Mouse (Mus musculus) cerebellum, adult 8-10 months (tissue): ENCODE data around the gene Zap70.

Experiments
- DNase-seq: peaks from one replicate; pipeline ENCODE4 v3.0.0; 2022

Gene Zap70

DNA sequence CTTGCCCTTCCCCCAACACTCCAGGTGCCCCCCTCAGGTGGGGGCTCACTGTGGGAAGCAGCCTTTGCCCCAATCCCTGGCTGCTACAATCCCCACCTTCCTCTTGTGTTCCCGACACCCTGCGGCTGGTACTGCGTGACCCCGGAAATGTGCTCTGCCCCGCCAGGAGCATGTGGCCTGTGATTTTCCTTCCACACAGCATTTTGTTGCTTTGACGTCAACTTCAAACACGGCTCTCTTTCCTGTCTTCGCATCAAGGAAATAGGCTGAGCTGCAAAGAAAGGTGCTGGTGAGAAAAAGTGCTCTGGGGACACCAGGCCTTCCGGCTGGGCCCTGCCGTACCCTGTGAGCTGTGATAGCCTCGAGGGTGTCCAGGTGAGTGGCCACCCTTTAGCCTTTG lies at the start of gene Zap70:
TSS of gene Zap70 (plus strand) at position 231 of the 400 bp plus-strand sequence.
- no peak for DNase-seq

DNA sequence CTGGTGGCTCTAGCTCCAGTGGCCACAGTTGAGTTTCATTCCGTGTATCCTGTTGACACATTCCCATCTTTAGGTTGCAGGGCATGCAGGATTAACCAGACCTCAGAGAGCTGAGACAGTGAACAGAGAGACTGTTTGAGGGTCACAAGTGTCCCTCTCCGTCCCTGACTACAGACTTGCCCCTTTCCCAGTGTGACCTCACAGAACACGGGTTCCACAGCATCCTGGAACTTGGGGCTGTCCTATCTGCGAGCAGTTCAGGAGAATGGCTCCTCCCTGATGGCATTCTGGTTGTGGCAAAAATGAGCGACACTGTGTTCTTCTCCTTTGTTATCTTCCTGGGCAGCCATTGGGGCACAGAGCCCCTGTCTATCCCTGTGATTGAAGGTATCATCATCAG lies 47.3 kb upstream of the Zap70 start, which contains the start of gene Actr1b:
TSS of gene Actr1b (minus strand) at position 112 of the 400 bp plus-strand sequence.
- DNase-seq, result no peak

DNA sequence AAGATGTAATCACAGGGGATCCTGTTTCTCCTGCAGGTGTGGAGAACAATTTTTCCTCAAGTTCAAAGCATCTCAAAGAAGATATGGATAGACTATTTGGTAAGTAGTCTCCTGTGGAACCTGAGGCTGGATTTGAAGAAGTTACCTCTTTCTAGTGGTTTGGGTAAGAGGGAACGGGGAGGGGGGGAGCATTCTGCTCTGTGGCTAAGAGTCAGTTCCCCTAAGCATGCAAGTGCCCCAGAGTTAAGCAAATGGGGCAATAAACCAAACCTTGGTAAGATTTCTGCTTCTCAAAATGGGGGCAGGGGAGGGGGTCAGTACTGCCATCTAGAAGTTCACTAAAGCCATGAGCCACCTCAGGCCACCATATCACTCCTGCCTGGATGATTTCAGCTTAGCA lies 42.8 kb upstream of the Zap70 start:
- DNase-seq, result no peak

DNA sequence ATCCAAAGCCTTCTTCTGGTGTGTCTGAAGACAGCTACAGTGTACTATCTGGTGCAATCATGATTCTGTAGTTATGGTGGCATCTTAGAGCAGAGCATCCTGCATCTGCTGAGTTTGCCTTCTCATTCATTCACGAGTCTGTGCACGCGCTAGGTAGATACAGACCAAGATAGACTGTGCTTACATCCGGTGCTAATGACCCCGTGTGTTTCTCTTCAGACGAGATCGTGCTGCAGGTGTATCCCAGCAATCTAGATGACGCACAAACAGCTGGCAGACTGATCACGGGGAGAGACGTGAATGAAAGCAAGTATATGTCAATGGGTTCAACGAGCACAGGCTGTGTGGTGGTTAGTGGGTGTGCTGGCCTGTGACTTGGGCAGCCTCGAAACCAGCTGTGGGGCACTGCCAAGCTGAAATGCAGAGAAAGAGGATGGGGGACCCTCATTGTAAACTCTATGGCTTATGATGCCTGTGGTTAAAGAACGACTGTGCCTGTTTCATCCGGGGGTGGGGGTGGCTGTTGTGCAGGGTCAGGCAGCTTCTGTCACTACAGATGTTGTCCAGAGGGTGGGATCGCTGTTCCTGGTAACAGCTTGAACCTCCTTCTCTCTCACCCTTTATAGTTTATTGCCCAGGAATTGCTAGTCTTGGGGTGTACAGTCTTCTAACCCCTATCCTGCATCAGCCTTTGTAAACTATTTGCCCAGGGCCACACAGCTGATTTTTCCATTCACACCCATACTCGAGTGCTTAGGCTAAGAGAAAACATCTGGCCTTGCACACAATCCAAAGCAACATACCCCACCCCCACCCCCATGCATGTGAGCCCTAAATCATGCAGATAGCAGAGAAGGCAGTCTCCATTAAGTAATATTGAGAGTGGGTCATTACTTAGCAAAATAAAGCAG lies 38.2 kb upstream of the Zap70 start:
- no peak for DNase-seq

DNA sequence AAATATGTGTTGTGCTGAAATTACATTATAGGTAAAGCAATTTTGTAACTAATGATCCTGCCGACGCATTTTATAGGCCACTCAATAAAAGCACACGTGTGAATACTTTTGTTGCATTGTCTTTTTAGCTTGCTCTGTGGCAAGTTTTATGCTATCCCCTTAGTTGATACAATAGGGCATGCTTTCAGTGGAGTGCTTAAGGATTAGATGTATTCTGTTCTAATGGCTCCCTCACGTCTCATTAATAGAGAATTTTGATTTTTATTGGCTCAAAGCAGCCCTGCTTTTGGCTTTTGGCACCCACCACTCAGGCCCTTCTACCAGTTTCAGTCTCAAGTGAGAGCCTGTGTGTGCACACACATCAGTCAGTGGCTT lies 37.6 kb upstream of the Zap70 start:
- no peak for DNase-seq

DNA sequence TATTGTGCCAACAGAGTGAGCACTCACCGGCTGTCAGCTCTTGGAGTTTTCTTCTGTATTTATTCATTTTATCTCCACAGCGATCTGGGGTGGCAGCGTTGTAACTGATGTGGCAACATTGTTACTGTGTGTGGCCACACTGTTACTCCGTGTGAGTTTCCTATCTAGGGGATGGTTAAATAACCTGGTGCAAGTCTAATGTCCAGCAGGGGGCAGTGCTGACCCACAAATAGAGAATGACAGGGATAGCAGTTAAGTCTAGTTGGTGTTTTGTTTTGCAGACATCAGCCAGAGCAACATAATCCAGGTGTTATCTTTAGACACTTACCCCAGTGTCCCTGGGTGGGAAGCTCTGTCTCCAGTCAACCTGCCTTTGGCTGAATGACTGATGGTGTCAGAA lies 24.3 kb upstream of the Zap70 start:
- peak; percentile 78 for DNase-seq

DNA sequence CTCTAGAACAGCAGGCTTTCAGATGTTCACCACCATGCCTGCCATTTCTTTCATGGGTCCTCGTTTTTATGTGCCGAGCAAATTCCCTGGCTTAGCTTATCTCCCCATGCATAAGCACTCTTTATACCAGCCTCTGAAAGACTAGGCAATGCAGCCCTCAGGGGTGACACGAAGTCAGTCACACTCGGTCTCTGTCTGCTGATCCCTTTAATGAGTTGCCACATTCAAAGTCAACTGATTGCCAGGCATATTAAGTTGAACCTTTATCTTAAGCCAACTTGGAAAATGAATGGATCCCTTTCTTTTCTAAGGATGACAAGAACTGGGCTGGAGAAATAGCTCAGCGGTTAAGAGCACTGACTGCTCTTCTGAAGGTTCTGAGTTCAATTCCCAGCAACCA lies 22.4 kb upstream of the Zap70 start:
- no peak for DNase-seq

DNA sequence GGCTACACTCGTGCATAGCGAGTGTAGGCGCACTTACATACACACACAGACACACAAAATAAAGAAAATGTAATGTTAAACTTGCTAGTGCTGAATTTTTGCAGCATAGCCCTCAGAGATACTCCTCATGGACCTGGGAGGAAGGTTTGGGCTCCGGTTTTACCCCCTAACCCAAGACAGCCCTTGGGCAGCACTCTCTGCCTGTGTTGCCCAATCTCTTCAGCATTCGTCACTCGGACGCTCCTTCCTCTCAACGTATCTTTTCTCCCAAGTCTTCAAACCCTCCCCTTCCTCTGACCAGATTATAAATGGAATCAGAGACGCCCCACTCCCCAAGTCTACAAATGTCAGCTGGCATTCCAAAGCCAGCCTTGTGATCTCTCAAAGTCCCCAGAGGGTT lies 18.6 kb upstream of the Zap70 start:
- no peak for DNase-seq

DNA sequence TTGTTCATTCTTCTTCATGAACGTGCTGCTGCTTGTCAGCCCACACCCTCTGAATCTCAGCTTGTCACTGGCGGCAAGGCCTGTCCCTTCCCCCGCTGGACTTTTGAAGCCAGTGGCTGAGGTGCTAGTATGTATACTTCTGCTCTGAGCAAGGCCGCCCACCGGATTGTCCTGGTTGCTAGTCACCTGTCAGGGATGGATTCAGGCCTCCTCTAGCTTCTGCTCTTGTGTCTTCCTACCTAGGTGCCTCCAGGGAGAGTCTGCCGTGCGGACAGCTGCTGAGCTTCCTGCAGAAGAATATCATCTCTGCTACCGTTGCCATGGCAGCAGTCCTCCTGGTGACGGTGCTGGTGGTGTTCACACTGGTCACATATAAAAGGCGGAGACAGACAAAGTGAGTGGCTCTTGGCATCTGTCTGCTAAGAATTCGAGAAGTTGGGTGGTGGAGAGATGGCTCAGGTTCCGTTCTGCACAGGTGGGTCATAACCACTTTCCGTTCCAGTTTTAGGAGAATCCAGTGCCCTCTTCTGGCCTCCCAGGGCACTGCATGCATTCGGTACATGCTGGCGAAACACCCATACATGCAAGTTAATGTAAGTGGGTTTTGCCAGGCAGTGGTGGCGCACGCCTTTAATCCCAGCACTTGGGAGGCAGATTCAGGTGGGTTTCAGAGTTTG lies 17.2 kb upstream of the Zap70 start:
- peak; percentile 79 for DNase-seq

DNA sequence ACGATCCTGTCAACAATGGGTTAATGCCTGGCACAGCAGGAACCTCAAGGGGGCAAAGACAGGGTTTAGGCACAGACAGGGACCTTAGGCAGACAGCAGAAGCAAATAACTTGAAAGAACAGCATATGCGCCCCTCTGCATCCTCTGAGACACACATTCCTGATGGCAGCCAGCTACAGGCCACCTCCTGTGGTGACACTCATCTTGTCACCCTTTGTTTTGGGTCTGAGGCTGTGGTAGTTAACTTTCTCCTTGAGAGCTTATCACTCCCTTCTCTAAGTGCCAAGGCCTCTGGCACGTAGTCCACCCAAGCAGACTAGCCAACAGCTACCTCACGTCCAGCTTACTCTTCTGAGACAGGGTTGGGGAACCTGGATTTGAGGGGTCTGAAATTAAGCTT lies 15.9 kb upstream of the Zap70 start:
- no peak for DNase-seq

DNA sequence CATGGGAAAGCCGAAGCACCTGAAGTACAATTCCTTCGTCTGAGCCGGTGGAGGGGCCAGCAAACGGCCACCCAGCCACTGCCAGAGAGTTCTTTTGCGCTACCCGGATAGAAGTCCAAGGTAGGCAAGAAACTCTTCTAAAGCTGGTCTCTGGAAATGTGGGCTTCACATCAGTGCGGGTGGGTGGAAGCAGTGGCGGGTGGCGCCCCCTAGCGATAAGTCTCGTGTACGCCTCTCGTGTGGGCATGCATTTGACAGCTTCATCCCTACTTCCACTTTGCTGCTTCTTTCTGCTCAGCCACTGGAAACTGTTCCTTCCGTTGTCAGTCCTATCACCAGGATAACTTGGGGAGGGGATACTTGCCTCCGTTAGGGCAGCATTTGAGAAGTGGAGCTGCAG lies 15.1 kb upstream of the Zap70 start:
- DNase-seq, result peak; percentile 17

DNA sequence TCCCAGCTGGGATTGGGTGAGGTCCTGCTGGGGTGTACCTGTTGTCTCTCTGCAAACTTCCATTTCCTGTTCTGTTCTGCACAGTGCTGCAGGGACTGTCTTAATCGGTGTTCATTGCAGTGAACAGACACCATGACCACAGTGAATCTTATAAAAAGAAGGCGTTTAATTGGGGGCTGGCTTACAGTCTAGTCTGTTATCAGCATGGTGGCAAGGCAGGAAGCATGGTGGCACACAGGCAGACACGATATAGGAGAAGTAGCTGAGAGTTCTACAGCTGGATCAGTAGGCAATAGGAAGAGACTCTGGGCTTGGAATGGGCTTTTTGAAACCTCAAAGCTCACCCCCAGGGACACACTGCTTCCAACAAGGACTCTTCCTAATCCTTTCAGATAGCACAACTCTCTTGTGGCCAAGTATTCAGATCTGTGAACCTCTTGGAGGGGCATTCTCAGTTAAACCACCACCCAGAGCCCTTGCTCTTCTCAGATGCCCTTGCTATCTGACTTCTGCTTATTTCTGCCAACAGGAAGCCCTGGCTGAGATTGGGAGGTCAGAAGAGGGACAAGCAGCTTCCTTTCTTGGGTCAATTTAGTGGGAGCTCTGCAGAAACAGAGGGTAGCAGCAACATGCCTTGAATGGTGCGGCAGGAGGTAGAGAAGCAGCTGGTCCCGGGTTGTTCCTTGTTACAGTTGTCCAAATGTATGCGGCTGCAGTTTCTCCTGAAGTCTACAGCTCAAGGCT lies 7.5 kb upstream of the Zap70 start:
- DNase-seq, result no peak

DNA sequence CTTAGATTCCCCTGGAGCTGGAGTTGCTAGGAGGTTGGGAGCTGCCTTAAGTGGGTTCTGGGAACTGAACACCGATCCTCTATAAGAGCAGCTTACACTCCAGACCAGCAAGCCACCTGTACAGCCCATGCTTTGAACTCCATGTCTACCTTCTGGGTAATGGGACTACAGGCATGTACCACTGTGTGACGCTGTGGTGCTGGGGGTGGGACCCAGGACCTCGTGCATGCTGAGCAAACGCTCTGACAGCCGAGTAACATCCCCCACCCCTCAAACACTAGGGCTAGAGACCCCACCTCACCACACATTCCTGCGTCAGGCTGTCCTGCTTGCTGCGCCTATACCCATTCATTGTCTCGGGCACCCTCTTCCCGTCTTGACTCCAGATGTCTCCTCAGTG lies 3.0 kb upstream of the Zap70 start:
- DNase-seq, result no peak

DNA sequence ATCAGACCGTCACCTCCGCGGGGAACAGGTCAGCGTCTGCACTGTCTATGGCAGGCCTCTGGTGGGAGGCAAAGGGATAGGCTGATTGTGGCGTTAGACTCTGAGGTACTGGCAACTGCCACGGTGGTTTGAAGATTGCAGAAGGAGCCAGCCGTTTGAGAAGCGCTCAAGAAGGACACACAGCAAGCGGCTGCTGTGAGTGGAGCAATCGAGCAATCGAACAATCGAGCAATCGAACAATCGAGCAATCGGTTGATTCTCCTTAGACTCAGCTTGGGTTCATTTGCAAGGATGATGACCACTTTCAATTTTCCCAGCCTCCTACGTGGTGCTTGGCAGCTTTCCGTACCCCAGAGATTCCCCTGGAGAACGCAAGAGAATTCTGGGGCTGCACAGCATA lies 2.5 kb upstream of the Zap70 start:
- no peak for DNase-seq

DNA sequence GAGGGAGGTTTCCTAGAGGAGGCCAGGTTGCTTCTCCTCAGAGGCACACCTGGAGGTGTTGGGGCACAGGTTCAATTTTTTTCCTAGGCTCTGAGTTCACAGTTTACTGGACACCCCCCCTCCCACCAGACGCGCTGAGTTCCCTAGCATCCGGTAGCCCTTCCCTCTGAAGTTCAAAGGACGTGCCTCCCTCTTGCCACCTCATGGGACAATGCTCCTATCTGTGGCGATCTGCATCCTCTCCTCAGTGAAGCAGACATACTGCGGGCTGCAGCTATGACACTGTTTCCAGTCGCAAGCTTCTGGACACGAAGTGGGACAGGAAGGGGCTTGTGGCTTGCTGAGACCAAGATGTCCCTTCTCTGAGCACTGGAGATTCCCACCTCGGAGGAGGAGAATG lies 1.2 kb upstream of the Zap70 start:
- no peak for DNase-seq

DNA sequence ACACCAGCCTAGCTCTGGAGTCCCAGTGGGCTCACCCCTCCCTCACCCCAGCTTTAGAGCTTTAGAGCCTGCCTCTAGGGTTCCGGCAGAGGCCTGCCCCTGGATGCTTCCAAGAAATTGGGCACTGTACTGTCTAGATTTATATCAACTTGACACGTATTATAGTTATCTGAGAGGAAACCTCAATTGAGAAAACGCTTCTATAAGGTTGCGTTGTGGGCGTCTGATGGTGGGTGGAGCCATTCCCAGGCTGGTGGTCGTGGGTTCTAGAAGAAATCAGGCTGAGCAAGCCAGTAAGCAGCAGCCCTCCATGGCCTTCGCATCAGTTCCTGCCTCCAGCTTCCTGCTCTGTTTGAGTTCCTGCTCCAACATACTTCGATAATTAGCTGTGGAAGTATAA lies 537 bp upstream of the Zap70 start:
- DNase-seq, result no peak

DNA sequence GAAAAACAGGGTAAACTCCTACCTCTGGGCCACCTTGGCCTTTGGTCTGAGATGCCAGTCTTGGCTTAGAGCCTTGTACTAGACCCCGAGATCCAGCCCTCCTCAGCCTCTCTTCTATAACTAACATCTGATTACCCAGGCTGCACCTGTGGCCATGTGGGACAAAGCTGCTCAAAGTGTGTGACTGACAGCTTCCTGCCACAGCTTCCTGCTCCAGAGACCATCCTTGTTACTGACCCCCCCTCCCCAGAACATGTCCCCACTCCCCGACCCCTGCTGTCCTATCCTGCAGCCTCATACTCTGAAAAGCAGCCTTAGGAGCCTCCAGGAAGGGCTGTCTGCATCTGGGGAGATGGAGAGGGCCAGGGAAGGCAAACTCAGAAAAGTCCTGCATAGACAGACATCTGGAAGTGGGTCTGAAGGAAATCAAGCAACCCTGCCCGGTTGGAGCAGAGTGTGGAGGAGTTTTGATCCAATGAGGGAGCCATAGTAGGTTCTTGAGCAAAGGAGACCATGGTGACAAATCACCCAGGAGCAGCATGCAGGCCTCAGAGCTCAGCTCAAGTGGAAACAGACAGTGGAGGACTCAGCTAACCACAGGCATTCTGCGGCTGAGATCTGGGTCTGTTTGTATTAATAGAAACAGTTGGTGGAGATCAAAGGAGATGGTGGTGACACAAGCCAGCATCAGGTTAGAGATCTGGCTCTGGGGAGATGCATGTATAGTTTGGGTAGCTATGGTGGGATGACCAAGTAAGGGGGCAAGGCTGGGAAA lies 5.0 kb downstream of the Zap70 start:
- no peak for DNase-seq

DNA sequence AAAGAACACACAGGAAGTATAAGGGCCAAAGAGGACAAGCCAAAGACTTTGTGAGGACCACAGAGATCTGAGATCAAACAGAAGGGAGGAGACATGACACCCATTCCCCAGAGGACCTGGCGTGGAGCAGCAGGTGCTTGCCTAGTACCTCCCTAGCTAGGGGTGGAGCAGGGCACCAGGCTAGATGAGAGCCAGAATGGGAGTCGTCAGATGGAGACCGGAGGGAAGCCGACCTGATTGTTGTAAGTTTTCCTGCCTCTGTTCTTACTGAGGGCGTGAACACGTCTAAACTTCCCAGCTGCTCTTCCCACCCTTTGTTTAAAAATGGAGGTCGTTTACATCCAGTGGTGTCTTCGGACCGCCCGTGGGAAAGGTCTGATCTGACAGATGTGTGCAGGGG lies 5.7 kb downstream of the Zap70 start:
- no peak for DNase-seq

DNA sequence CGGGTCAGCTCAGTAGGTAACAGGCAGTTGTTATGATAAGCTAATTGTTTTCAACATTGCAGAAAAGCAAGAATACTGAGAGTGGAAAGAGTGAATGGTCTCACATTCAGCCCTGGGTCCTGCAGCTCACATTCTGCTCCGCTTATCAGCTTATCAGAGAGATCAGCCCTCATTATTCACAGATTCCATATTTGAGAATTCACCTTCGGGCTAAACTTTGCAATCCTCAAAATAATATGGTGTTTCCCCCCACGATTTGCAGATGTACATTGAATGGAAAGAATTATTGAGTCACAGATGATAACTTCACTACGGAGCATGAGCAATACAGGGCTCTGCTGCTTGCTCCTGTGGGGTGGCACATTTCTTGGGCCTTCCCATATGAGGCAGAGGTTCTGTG lies 7.2 kb downstream of the Zap70 start:
- no peak for DNase-seq

DNA sequence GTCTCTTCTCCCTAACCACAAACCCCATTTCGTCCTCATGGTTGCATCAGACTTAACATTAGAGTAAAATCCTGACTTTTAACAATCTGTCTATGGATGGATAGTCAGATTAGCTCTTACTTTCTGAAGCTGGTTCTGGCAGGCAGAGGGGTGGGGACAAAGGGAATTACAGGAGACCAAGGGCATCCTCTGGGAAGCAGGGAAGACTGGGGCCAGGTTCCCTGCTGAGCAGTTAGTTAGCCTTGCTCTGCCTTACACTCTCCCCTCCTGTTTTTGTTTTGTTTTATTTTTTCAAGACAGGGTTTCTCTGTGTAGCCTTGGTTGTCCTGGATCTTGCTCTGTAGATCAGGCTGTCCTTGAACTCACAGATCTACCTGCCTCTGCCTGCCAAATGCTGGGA lies 8.4 kb downstream of the Zap70 start:
- DNase-seq, result no peak

DNA sequence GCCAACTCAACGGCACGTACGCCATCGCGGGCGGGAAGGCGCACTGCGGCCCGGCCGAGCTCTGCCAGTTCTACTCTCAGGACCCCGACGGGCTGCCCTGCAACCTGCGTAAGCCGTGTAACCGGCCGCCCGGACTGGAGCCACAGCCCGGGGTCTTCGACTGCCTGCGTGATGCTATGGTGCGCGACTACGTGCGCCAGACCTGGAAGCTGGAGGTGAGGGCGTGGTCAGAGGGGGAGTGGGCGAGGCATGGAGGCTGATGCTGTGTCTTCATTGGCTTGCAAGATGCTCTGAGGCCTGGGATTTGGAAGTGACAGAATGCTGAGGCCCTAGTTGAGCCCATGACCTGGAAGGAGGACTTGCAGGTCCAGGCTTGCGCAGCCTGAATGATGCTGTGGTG lies 9.4 kb downstream of the Zap70 start:
- no peak for DNase-seq

DNA sequence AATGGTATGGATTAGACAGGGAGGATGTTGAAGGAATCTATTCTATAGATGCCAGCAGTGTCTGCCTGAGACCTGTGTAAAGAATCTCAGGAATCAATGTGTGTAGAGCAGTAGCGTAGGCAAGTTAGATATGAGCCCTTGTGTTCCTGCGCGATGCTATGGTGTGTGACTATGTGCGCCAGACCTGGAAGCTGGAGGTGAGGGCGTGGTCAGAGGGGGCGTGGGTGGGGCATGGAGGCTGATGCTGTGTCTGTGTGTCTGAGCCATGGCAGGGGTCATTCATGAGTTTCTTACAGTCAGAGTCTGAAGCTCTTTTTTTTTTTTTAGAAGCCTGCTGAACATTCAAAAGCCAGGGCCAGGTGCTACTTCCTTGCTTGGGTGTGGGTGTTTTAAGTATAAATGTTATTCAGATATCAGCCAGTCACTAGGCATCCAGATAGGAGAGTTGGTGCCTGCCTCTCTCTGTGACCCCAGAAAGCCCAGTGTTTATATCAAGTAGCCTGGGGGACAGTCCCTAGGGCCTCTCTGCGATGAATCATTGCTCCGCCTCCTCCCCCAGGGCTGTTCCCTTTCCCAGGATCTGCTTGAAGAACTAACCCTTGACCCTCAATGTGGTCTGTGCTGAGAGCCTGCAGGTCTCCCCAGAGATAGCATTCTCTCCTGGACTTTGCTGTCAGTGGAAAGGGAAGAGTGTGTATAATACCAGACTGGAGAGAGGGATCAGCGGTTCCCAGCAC lies 10.8 kb downstream of the Zap70 start:
- no peak for DNase-seq
